Comparison of ENCODE assay signal across 27 mouse cellular contexts in the genomic region with DNA sequence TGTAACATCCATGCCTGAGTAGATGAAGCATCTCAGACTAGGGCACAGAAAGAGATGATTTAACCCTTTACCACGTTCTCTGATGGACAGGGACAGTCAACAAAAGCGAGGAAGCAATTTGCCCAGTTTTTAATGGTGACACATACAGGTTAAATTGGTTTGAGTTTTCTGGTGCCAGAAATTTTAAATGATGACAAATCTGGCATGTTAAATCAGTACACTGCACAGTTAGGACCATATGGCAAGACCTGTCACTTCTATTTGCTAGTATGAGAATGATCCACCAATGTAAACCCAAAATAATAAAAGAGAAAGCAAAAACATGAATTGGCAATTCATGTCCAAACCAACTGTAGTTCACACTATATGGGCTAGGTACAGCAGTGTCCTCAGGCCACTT.
"Had no signal": no experiment of that assay in that cellular context is flagged by ENCODE, and none has a peak within 500 bp of the region (broad histone marks: within the 10 kb centered on the region; RNA-seq: fewer than 3 reads in every experiment).

No protein-coding gene starts in this region.

- H3K4me3 ChIP-seq: embryonic facial prominence, embryonic 10.5 days; embryonic facial prominence, embryonic 12.5 days; embryonic facial prominence, embryonic 13.5 days; embryonic facial prominence, embryonic 15.5 days; erythroblast, embryonic 14.5 days; forebrain, embryonic 10.5 days; forebrain, embryonic 12.5 days; forebrain, embryonic 15.5 days; gastrocnemius, adult 2 months; heart, adult 2 months; heart, embryonic 10.5 days; heart, embryonic 12.5 days; heart, embryonic 13.5 days had no signal

- H3K27ac ChIP-seq: embryonic facial prominence, embryonic 10.5 days; embryonic facial prominence, embryonic 12.5 days; embryonic facial prominence, embryonic 13.5 days; embryonic facial prominence, embryonic 15.5 days; forebrain, embryonic 10.5 days; forebrain, embryonic 12.5 days; forebrain, embryonic 15.5 days; gastrocnemius, adult 2 months; heart, adult 2 months; heart, embryonic 10.5 days; heart, embryonic 13.5 days had no signal

- H3K36me3 ChIP-seq: embryonic facial prominence, embryonic 10.5 days; embryonic facial prominence, embryonic 12.5 days; embryonic facial prominence, embryonic 13.5 days; embryonic facial prominence, embryonic 15.5 days; forebrain, embryonic 10.5 days; forebrain, embryonic 12.5 days; forebrain, embryonic 15.5 days; heart, embryonic 10.5 days; heart, embryonic 12.5 days; heart, embryonic 13.5 days had no signal

- DNase-seq: cerebellum, adult 9-10 months; cerebellum, postnatal 10 days; cerebellum, postnatal 14 days; cerebellum, postnatal 25 days; cerebellum, postnatal 36 days; embryo, embryonic 11 days; forebrain, postnatal 0 days; gastrocnemius, adult 2 months; gastrocnemius, postnatal 10 days; gastrocnemius, postnatal 14 days; gastrocnemius, postnatal 25 days; gastrocnemius, postnatal 36 days; heart, adult 11 months; heart, adult 18-20 months; heart, adult 2 months had no signal

- H3K4me1 ChIP-seq: embryonic facial prominence, embryonic 10.5 days; embryonic facial prominence, embryonic 12.5 days; embryonic facial prominence, embryonic 13.5 days; embryonic facial prominence, embryonic 15.5 days; forebrain, embryonic 10.5 days; forebrain, embryonic 12.5 days; forebrain, embryonic 15.5 days; heart, embryonic 10.5 days; heart, embryonic 12.5 days; heart, embryonic 13.5 days had no signal

- H3K27me3 ChIP-seq: embryonic facial prominence, embryonic 12.5 days; embryonic facial prominence, embryonic 13.5 days; embryonic facial prominence, embryonic 15.5 days; forebrain, embryonic 12.5 days; forebrain, embryonic 15.5 days; heart, embryonic 12.5 days; heart, embryonic 13.5 days had no signal

- ATAC-seq: forebrain, embryonic 15.5 days; forebrain, postnatal 0 days had no signal

- H3K4me2 ChIP-seq: embryonic facial prominence, embryonic 12.5 days; embryonic facial prominence, embryonic 13.5 days; embryonic facial prominence, embryonic 15.5 days; forebrain, embryonic 12.5 days; forebrain, embryonic 15.5 days; heart, embryonic 11.5 days; heart, embryonic 12.5 days; heart, embryonic 13.5 days had no signal

- H3K9ac ChIP-seq: embryonic facial prominence, embryonic 12.5 days; embryonic facial prominence, embryonic 13.5 days; embryonic facial prominence, embryonic 15.5 days; forebrain, embryonic 12.5 days; forebrain, embryonic 15.5 days; forebrain, postnatal 0 days; heart, embryonic 12.5 days; heart, embryonic 13.5 days had no signal

- H3K9me3 ChIP-seq: embryonic facial prominence, embryonic 10.5 days; embryonic facial prominence, embryonic 12.5 days; embryonic facial prominence, embryonic 13.5 days; embryonic facial prominence, embryonic 15.5 days; forebrain, embryonic 10.5 days; forebrain, embryonic 12.5 days; forebrain, embryonic 15.5 days; heart, embryonic 10.5 days; heart, embryonic 12.5 days; heart, embryonic 13.5 days had no signal
